Mouse (Mus musculus) intestine, embryonic 16.5 days (tissue): ENCODE measurements around the gene Wdr5. TPM values are rescaled to one million over a fixed set of nuclear protein-coding genes. Genes with fewer than 3 reads are reported as not detected.
A peak's percentile ranks its signal among the peaks of the same experiment; 100 is the strongest.

ENCODE experiments used
- ATAC-seq: fragments of 200-750 bp; cut with Nextera tagmentation; 2 replicates; pipeline ENCODE4 v1.8.0; 2017; ENCODE audit warnings: moderate TSS enrichment, moderate library complexity
- H3K27ac ChIP-seq: fragments of 300-500 bp; sonication (generic); 2 replicates; pipeline ENCODE4 v1.5.1; 2014; ENCODE audit warnings: mild to moderate bottlenecking, low read length
- H3K27me3 ChIP-seq: fragments of 300-500 bp; sonication (generic); replicated peaks from 2 replicates; pipeline ENCODE4 v1.6.1; 2014; ENCODE audit warnings: low read length, control low read depth, mixed read lengths; ENCODE audit not compliant: control insufficient read depth, insufficient read depth
- H3K36me3 ChIP-seq: fragments of 300-500 bp; sonication (generic); 2 replicates; pipeline ENCODE4 v1.6.1; 2014; ENCODE audit warnings: low read length, control low read depth; ENCODE audit not compliant: control insufficient read depth, insufficient read depth
- H3K4me1 ChIP-seq: fragments of 300-500 bp; sonication (generic); 2 replicates; pipeline ENCODE4 v1.6.1; 2014; ENCODE audit warnings: low read length, control low read depth, mixed read lengths; ENCODE audit not compliant: control insufficient read depth, insufficient read depth
- H3K4me2 ChIP-seq: fragments of 300-500 bp; sonication (generic); 2 replicates; pipeline ENCODE4 v1.6.1; 2014; ENCODE audit warnings: low read depth, low read length, control low read depth
- H3K4me3 ChIP-seq: fragments of 300-500 bp; sonication (generic); 2 replicates; pipeline ENCODE4 v1.5.1; 2014; ENCODE audit warnings: mild to moderate bottlenecking, low read length
- H3K9ac ChIP-seq: fragments of 300-500 bp; sonication (generic); 2 replicates; pipeline ENCODE4 v1.6.1; 2014; ENCODE audit warnings: low read depth, low read length
- H3K9me3 ChIP-seq: fragments of 300-500 bp; sonication (generic); 2 replicates; pipeline ENCODE4 v1.6.1; 2016; ENCODE audit warnings: low read length, control low read depth; ENCODE audit not compliant: control insufficient read depth
- WGBS: fragments of 180-500 bp; shearing (Covaris S2); extraction: QIAGEN DNeasy Blood & Tissue Kit; methylation state at CpG from one replicate; pipeline ENCODE4 v1.1.7; 2014; 5-methylcytosine and 5-hydroxymethylcytosine counted together
- polyA plus RNA-seq: library from polyadenylated mRNA; unstranded; fragments of >200 nt; fragmentation: Nextera tagmentation; extraction: Ambion mirVana; gene quantifications from 2 replicates; pipeline ENCODE4 v1.2.1, GENCODE M21; 2015

Gene Wdr5
- 40.0 and 44.8 TPM in 2 replicates for polyA plus RNA-seq

DNA sequence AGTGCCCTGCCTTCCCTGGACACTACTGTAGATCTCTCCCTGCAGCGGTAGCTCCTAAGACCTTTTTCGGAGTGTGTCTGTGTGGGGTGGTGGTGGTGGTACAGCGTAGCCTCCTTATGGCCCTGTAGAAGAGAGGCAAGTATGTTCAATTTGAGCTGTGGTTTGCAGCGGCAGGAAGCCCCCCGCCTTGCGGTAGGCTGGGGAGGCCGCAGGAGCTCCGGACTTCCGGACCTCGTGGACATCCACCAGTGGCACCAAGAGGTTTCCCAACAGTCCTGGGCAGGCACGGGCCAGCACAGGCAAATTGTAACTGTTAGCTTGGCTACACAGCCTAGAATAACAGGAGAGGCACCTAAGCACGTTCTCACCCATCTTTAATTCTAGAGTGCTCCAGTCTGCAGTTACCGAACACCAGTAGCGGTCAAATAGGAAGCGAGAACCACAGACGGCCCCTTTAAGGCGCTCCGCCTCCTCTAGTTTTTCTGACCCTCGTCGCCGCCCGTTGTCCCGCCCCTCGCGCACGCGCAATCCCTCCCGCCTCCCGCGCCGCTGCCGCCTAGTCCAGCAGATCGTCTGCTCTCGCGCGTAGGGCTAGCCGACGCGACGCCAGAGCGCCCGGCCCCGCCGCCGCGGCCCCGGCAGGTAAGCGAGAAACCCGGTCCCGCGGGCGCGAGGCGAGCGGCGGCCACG lies at the start of gene Wdr5:
Gene Wdr5 (plus strand): TSS at position 519 of the 690 bp plus-strand sequence.
- H3K4me1 ChIP-seq: peaks cover 23% of the 10 kb centered on the region
- H3K9ac ChIP-seq: peak within 1 kb of the TSS; percentile 91
- peak; percentile 93 for ATAC-seq
- H3K9me3 ChIP-seq: no peaks in the 10 kb centered on the region
- peak within 1 kb of the TSS; percentile 90 for H3K4me3 ChIP-seq
- peaks cover 8% of the 10 kb centered on the region; the same call in 1 of the 2 replicates for H3K36me3 ChIP-seq
- peak within 1 kb of the TSS; percentile 87 for H3K27ac ChIP-seq
- H3K27me3 ChIP-seq: no peaks in the 10 kb centered on the region
- H3K4me2 ChIP-seq: peak within 1 kb of the TSS; percentile 84
- under 1% methylated on average over 57 of the region's 57 CpGs for WGBS

DNA sequence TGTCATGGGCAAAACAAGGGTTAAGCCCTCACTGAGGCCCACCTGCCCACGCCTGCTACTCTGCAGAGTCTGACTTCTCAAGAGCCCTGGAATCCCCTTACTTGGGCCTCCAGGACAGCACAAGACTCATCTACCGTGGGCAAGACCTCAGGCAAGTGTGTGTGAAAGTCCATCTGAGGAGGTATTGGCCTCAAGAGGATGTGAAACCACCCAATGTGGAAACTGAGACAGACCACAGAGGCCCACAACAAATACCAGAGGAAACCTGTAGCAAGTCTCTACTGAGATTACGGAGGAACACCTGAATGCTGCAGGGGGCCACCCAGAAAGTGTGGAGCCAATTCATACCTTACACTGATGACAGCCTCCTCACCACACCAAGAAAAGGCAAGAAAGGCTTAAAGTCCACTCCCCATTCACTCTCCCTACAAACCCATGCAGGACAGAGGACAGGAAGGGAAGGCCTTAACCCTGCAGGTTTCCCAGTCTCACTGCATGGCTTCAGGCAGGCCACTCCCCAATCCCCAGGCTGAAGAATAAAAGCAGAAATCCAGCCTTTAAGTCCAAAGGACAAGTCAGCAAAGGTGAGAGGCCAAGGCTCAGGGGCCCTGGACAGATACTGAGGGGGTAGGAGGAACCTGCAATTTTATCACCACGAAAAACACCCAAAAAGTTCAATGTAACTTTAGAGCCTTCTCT lies 45.5 kb upstream of the Wdr5 start:
- WGBS: 61% methylated on average over 4 of the region's 4 CpGs
- Histone ChIP-seq H3K4me3 (no peak overlapping the region), H3K9me3 (no peaks in the 10 kb centered on the region), H3K4me2 (0 out of 2 replicates have a peak overlapping the region, but pooled peaks have one; percentile 24), H3K4me1 (peaks cover 70% of the 10 kb centered on the region), H3K27me3 (no peaks in the 10 kb centered on the region), H3K27ac (peak overlapping the region; percentile 77), H3K9ac (peak overlapping the region; percentile 32; the same call in 1 of the 2 replicates), H3K36me3 (0 out of 2 replicates have a peak, but pooled peaks cover 3% of the 10 kb centered on the region)
- ATAC-seq: peak; percentile 54

GRCm38 (mm10) chr2:27469991-27470355 lies 45.0 kb upstream of the Wdr5 start:
- H3K4me3 ChIP-seq: no peak overlapping the region
- peak overlapping the region; percentile 77 for H3K27ac ChIP-seq
- peaks cover 70% of the 10 kb centered on the region for H3K4me1 ChIP-seq
- peak overlapping the region; percentile 24; the same call in 1 of the 2 replicates for H3K4me2 ChIP-seq
- 55% methylated on average over 3 of the region's 3 CpGs for WGBS
- no peaks in the 10 kb centered on the region for H3K27me3 ChIP-seq
- ATAC-seq: no peak
- 0 out of 2 replicates have a peak, but pooled peaks cover 3% of the 10 kb centered on the region for H3K36me3 ChIP-seq
- H3K9me3 ChIP-seq: no peaks in the 10 kb centered on the region
- H3K9ac ChIP-seq: peak overlapping the region; percentile 47

GRCm38 (mm10) chr2:27470535-27470934 lies 44.4 kb upstream of the Wdr5 start:
- H3K27ac ChIP-seq: peak overlapping the region; percentile 77
- no peaks in the 10 kb centered on the region for H3K9me3 ChIP-seq
- H3K9ac ChIP-seq: peak overlapping the region; percentile 47; the same call in 1 of the 2 replicates
- no peak overlapping the region for H3K4me3 ChIP-seq
- 0 out of 2 replicates have a peak, but pooled peaks cover 2% of the 10 kb centered on the region for H3K36me3 ChIP-seq
- H3K27me3 ChIP-seq: no peaks in the 10 kb centered on the region
- H3K4me1 ChIP-seq: peaks cover 70% of the 10 kb centered on the region
- WGBS: 86% methylated on average over 2 of the region's 2 CpGs
- ATAC-seq: no peak
- H3K4me2 ChIP-seq: peak overlapping the region; percentile 24; the same call in 1 of the 2 replicates

DNA sequence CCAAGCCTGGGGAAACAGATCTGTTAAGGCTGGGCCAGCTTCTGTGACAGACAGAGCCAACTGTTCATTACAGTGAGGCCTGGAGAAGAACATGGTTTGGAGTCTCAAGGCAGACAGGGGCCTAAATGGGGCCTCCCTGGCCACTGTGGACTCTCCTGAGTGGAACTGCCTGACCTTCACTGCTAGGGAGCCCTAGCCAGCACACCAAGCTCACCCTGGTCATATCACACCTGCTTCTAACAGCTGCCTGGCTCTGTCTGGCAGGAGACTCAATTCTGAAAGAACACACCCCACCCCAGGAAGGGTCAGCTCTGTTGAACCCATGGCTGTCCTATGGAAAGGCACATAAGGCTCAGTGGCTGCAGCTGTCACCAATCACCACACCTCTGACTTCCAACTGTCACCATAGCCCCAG lies 43.8 kb upstream of the Wdr5 start:
- Histone ChIP-seq H3K4me2 (no peak overlapping the region), H3K4me3 (no peak overlapping the region), H3K27ac (peak overlapping the region; percentile 77), H3K4me1 (peaks cover 68% of the 10 kb centered on the region), H3K9ac (peak overlapping the region; percentile 36; the same call in 1 of the 2 replicates), H3K27me3 (no peaks in the 10 kb centered on the region), H3K9me3 (no peaks in the 10 kb centered on the region), H3K36me3 (no peaks in the 10 kb centered on the region)
- ATAC-seq: no peak

DNA sequence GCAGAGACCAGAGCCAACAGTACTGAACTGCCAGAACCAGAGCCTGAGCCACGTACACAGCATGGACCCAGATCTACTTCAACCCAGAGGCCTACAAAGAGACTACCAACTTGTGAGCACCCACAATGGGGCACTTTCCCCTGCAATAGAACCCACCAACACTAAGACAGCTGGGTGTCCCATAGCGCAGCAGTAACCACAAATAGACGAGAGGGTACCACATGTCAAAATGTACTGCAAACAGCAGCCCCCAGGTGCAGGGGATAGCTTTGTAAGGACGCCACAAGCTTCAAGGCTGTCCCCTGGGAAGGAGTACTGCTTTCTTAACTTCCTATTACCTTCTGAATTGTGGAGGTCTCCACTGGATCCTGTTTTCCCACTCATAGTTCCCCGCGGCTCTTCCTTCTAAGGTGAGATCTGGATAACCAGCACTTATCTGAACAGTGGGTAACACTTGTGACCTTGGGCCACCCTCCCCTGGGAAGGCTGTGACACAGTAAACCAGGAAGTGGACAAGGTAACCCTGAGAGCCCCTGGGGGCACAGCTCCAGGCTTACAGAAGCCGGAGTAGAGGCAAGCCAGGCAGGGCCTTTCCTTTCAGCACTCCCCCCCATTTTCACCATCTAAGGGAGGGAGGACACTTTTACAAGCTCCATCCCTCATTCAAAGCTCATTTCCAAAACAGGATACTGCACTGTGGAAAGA lies 41.7 kb upstream of the Wdr5 start:
- ATAC-seq: no peak
- Histone ChIP-seq H3K27ac (peak overlapping the region; percentile 95), H3K4me1 (peaks cover 62% of the 10 kb centered on the region), H3K9ac (peak overlapping the region; percentile 97), H3K4me2 (peak overlapping the region; percentile 89), H3K27me3 (no peaks in the 10 kb centered on the region), H3K36me3 (no peaks in the 10 kb centered on the region), H3K9me3 (no peaks in the 10 kb centered on the region), H3K4me3 (peak overlapping the region; percentile 99)
- 54% methylated on average over 7 of the region's 7 CpGs for WGBS

GRCm38 (mm10) chr2:27473911-27474310 lies 41.0 kb upstream of the Wdr5 start:
- H3K9me3 ChIP-seq: no peaks in the 10 kb centered on the region
- H3K4me3 ChIP-seq: peak overlapping the region; percentile 99
- H3K4me1 ChIP-seq: peaks cover 55% of the 10 kb centered on the region
- H3K36me3 ChIP-seq: no peaks in the 10 kb centered on the region
- peak overlapping the region; percentile 89 for H3K4me2 ChIP-seq
- peak overlapping the region; percentile 95 for H3K27ac ChIP-seq
- H3K27me3 ChIP-seq: no peaks in the 10 kb centered on the region
- H3K9ac ChIP-seq: peak overlapping the region; percentile 97
- 11% methylated on average over 4 of the region's 4 CpGs for WGBS
- ATAC-seq: no peak

- H3K4me3 ChIP-seq: peak overlapping the region; percentile 99
- no peaks in the 10 kb centered on the region for H3K27me3 ChIP-seq
- peak overlapping the region; percentile 95 for H3K27ac ChIP-seq
- WGBS: under 1% methylated on average over 79 of the region's 84 CpGs
- H3K9me3 ChIP-seq: no peaks in the 10 kb centered on the region
- no peaks in the 10 kb centered on the region for H3K36me3 ChIP-seq
- H3K9ac ChIP-seq: peak overlapping the region; percentile 97
- peak; percentile 37 for ATAC-seq
- H3K4me2 ChIP-seq: peak overlapping the region; percentile 89
- H3K4me1 ChIP-seq: peaks cover 47% of the 10 kb centered on the region
Observed at GRCm38 (mm10) chr2:27474621-27475484, 40.1 kb upstream of the Wdr5 start.
